Mouse (Mus musculus) hindbrain, postnatal 0 days (tissue): ENCODE data around the gene Klk1b1. TPM values are rescaled to one million over a fixed set of nuclear protein-coding genes. Genes with fewer than 3 reads are reported as not detected.
"Not testable (repeated sequence)": the region's sequence is repeated elsewhere in the genome, so short reads cannot be mapped to it uniquely, and the experiment has no call there.

Experiments
- ATAC-seq: fragments of 200-750 bp; cut with Nextera tagmentation; 2 replicates; pipeline ENCODE4 v1.8.0; 2017; ENCODE audit warnings: mild to moderate bottlenecking, moderate TSS enrichment, moderate library complexity
- DNase-seq: peaks from one replicate; pipeline ENCODE4 v3.0.0-alpha.2; 2015; ENCODE audit warnings: low spot score
- H3K27ac ChIP-seq: fragments of 300-500 bp; sonication (generic); 2 replicates; pipeline ENCODE4 v1.5.1; 2014; ENCODE audit warnings: mild to moderate bottlenecking
- H3K27me3 ChIP-seq: fragments of 300-500 bp; sonication (generic); 2 replicates; pipeline ENCODE4 v1.6.1; 2014; ENCODE audit warnings: low read length, mixed read lengths; ENCODE audit not compliant: insufficient read depth
- H3K36me3 ChIP-seq: fragments of 300-500 bp; sonication (generic); 2 replicates; pipeline ENCODE4 v1.6.1; 2014; ENCODE audit warnings: low read length, mixed read lengths; ENCODE audit not compliant: insufficient read depth
- H3K4me1 ChIP-seq: fragments of 300-500 bp; sonication (generic); 2 replicates; pipeline ENCODE4 v1.6.1; 2014; ENCODE audit warnings: antibody characterized with exemption, low read length, mixed read lengths; ENCODE audit not compliant: insufficient read depth
- H3K4me2 ChIP-seq: fragments of 300-500 bp; sonication (generic); 2 replicates; pipeline ENCODE4 v1.6.1; 2014; ENCODE audit warnings: low read depth, mild to moderate bottlenecking, low read length, moderate library complexity, mixed read lengths
- H3K4me3 ChIP-seq: fragments of 300-500 bp; sonication (generic); 2 replicates; pipeline ENCODE4 v1.5.1; 2014; ENCODE audit warnings: low read length
- H3K9ac ChIP-seq: fragments of 300-500 bp; sonication (generic); replicated peaks from 2 replicates; pipeline ENCODE4 v1.6.1; 2014; ENCODE audit warnings: mild to moderate bottlenecking, low read length, moderate library complexity, mixed read lengths
- H3K9me3 ChIP-seq: fragments of 300-500 bp; sonication (generic); 2 replicates; pipeline ENCODE4 v1.6.1; 2016; ENCODE audit warnings: low read length, mixed read lengths
- CTCF ChIP-seq: IDR thresholded peaks from 2 replicates; pipeline ENCODE4 v1.5.1; 2016; ENCODE audit warnings: antibody characterized with exemption, control low read depth, low read depth
- WGBS: fragments of 180-500 bp; shearing (Covaris S2); extraction: QIAGEN DNeasy Blood & Tissue Kit; methylation state at CpG from one replicate; pipeline ENCODE4 v1.1.7; 2014; 5-methylcytosine and 5-hydroxymethylcytosine counted together
- polyA plus RNA-seq: library from polyadenylated mRNA; unstranded; fragments of >200 nt; fragmentation: Nextera tagmentation; extraction: Ambion mirVana; gene quantifications from 2 replicates; pipeline ENCODE4 v1.2.1, GENCODE M21; 2015
- total RNA-seq: library from RNA; depleted of rRNA; stranded (reverse); fragments of >200 nt; gene quantifications from 2 replicates; pipeline ENCODE4 v1.2.3, GENCODE M21; 2014; rRNA removed

Klk1b1 gene
- total and polyA plus RNA-seq, 2 experiments from 2014 or later, result not detected

DNA sequence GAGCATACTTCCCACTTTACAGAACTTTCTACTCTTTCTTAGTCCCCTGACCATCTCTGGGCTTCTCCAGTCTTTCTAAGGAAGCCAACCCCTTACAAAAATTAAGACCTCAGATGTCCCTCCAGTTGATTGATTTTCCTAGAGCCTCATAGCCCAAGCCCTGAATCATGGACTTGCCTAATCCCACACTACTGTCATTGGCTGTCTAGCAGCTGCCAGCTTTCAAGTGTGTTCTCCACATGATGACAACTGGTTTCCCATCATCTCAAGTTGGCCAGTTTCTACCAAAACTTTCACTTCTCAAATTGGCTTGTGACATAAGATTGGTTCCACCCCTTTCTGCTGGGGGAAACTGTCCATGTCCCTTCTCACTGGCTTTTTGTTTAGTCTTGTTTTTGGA lies 38.3 kb downstream of the Klk1b1 start:
- Histone ChIP-seq H3K4me3 (no peak overlapping the region), H3K27ac (no peak overlapping the region), H3K27me3 (no peaks in the 10 kb centered on the region), H3K36me3 (no peaks in the 10 kb centered on the region), H3K9me3 (no peaks in the 10 kb centered on the region), H3K4me1 (no peaks in the 10 kb centered on the region), H3K9ac (no peak overlapping the region), H3K4me2 (no peak overlapping the region)
- ATAC-seq (no peak), DNase-seq (no peak)
- no peak for TF ChIP-seq CTCF

DNA sequence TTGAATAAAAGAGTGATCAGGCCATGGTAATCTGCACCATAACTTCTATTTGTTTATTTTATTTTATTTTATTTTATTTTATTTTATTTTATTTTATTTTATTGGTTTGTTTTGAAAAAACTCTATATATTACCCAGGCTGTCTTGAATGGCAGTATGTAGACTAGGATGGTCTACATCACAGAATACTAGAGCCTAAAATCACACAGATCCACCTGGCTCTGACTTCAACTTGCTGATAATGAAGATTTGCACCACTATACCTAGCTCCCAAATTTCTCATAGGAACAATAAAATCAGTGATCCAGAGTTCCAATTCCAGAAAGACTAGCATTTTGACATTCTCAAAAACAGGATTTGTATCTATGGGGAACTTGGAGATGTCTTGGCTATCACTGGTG lies 45.3 kb downstream of the Klk1b1 start, which contains the start of gene Klk1b26:
Gene Klk1b26, plus strand, starts transcription at position 301 of the 400 bp plus-strand sequence.
- not testable (repeated sequence) for ATAC-seq, H3K36me3 ChIP-seq, H3K27ac ChIP-seq, H3K27me3 ChIP-seq, H3K9ac ChIP-seq, H3K4me3 ChIP-seq, H3K4me1 ChIP-seq, H3K4me2 ChIP-seq, DNase-seq, H3K9me3 ChIP-seq

DNA sequence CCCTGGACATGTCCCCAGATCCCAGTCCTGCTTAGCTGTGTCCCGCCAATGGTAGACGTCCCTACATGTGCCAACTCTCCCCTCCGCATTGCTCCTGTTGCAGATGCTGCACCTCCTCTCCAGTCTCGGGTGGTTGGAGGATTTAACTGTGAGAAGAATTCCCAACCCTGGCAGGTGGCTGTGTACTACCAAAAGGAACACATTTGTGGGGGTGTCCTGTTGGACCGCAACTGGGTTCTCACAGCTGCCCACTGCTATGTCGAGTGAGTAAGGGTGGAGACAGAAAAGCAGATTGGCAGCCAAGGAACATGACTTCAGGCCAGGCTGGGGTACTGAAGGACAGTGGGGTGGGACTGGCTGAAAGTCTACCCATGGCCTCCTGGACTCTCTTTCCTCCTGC lies 48.1 kb downstream of the Klk1b1 start:
- H3K27ac ChIP-seq, H3K4me3 ChIP-seq, ATAC-seq, H3K9me3 ChIP-seq, H3K36me3 ChIP-seq, H3K27me3 ChIP-seq, H3K9ac ChIP-seq, DNase-seq, H3K4me2 ChIP-seq, H3K4me1 ChIP-seq: not testable (repeated sequence)
- 84% methylated on average over 6 of the region's 6 CpGs for WGBS

DNA sequence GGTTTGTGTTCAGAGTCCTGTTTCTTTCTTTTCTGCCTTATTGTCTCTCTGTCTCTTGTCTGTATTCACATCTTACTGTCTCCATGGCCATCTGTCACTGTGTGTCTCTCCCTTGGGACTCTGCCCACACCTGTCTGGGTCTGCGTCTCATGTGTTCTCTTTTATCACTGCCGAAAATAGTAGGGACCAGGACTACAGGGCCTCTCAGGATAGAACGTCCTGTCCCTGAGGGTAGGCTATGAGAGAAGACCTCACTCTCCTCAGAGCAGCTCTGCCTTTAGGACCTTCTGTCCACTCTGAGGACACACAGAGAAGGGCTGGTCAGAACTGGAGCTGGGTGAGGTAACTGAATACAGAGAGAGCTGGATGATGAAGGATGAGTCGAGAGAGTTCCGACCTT lies 48.5 kb downstream of the Klk1b1 start:
- Histone ChIP-seq H3K9me3 (no peaks in the 10 kb centered on the region), H3K4me1 (no peaks in the 10 kb centered on the region), H3K27me3 (no peaks in the 10 kb centered on the region), H3K4me2 (no peak overlapping the region), H3K9ac (no peak overlapping the region), H3K36me3 (no peaks in the 10 kb centered on the region), H3K27ac (no peak overlapping the region), H3K4me3 (no peak overlapping the region)
- no peak for DNase-seq
- ATAC-seq, result no peak
- 76% methylated on average over 5 of the region's 5 CpGs for WGBS
- TF ChIP-seq CTCF, result no peak

Other genes starting within 250 kb of the Klk1b1 start
- gene Klk12, start 197.9 kb upstream of the Klk1b1 start, total RNA-seq, result not detected in 2 replicates
- not detected in 2 replicates for gene Klk12, start 197.9 kb upstream of the Klk1b1 start, polyA plus RNA-seq
- gene Klk11, start 192.1 kb upstream of the Klk1b1 start, total RNA-seq, result not detected in 2 replicates
- not detected in 2 replicates for gene Klk11, start 192.1 kb upstream of the Klk1b1 start, polyA plus RNA-seq
- 0.25 TPM in 1 of 2 replicates, not detected in the other for gene Klk10, start 185.7 kb upstream of the Klk1b1 start, total RNA-seq
- 0.14 and 0.30 TPM in 2 replicates for gene Klk10, start 185.7 kb upstream of the Klk1b1 start, polyA plus RNA-seq
- gene Klk9, start 174.9 kb upstream of the Klk1b1 start, total RNA-seq, result not detected in 2 replicates
- gene Klk9, start 174.9 kb upstream of the Klk1b1 start, polyA plus RNA-seq, result 0.20 TPM in 1 of 2 replicates, not detected in the other
- gene Klk8, start 169.2 kb upstream of the Klk1b1 start, total RNA-seq, result 9.5 and 11.3 TPM in 2 replicates
- 10.8 and 12.5 TPM in 2 replicates for gene Klk8, start 169.2 kb upstream of the Klk1b1 start, polyA plus RNA-seq
- not detected in 2 replicates for gene Klk7, start 155.5 kb upstream of the Klk1b1 start, total RNA-seq
- 0.09 and 0.19 TPM in 2 replicates for gene Klk7, start 155.5 kb upstream of the Klk1b1 start, polyA plus RNA-seq
- not detected in 2 replicates for gene Klk6, start 142.3 kb upstream of the Klk1b1 start, total RNA-seq
- not detected in 2 replicates for gene Klk6, start 142.3 kb upstream of the Klk1b1 start, polyA plus RNA-seq
- not detected in 2 replicates for gene Klk5, start 124.8 kb upstream of the Klk1b1 start, total RNA-seq
- not detected in 2 replicates for gene Klk5, start 124.8 kb upstream of the Klk1b1 start, polyA plus RNA-seq
- gene Klk4, start 85.6 kb upstream of the Klk1b1 start, total RNA-seq, result 1.7 TPM in 2 replicates
- 2.7 and 3.1 TPM in 2 replicates for gene Klk4, start 85.6 kb upstream of the Klk1b1 start, polyA plus RNA-seq
- gene Klk15, start 33.0 kb upstream of the Klk1b1 start, total RNA-seq, result not detected in 2 replicates
- gene Klk15, start 33.0 kb upstream of the Klk1b1 start, polyA plus RNA-seq, result not detected in 2 replicates
- not detected in 2 replicates for gene Klk1b8, start 16.1 kb upstream of the Klk1b1 start, total RNA-seq
- 0.18 TPM in 1 of 2 replicates, not detected in the other for gene Klk1b8, start 16.1 kb upstream of the Klk1b1 start, polyA plus RNA-seq
- gene Klk1b9, start 9.3 kb downstream of the Klk1b1 start, total RNA-seq, result not detected in 2 replicates
- gene Klk1b9, start 9.3 kb downstream of the Klk1b1 start, polyA plus RNA-seq, result not detected in 2 replicates
- gene Klk1b11, start 29.1 kb downstream of the Klk1b1 start, total RNA-seq, result not detected in 2 replicates
- not detected in 2 replicates for gene Klk1b11, start 29.1 kb downstream of the Klk1b1 start, polyA plus RNA-seq
- 0.54 TPM in 1 of 2 replicates, not detected in the other for gene Klk1b26, start 45.4 kb downstream of the Klk1b1 start, total RNA-seq
- gene Klk1b26, start 45.4 kb downstream of the Klk1b1 start, polyA plus RNA-seq, result not detected in 2 replicates
- gene Klk1b27, start 85.5 kb downstream of the Klk1b1 start, total RNA-seq, result not detected in 2 replicates
- 0.28 TPM in 1 of 2 replicates, not detected in the other for gene Klk1b27, start 85.5 kb downstream of the Klk1b1 start, polyA plus RNA-seq
- gene Klk1b21, start 135.6 kb downstream of the Klk1b1 start, total RNA-seq, result not detected in 2 replicates
- not detected in 2 replicates for gene Klk1b21, start 135.6 kb downstream of the Klk1b1 start, polyA plus RNA-seq
- not detected in 2 replicates for gene Klk1b22, start 145.9 kb downstream of the Klk1b1 start, total RNA-seq
- gene Klk1b22, start 145.9 kb downstream of the Klk1b1 start, polyA plus RNA-seq, result not detected in 2 replicates
- not detected in 2 replicates for gene Klk1b16, start 170.0 kb downstream of the Klk1b1 start, total RNA-seq
- not detected in 2 replicates for gene Klk1b16, start 170.0 kb downstream of the Klk1b1 start, polyA plus RNA-seq
- gene Klk1b24, start 221.5 kb downstream of the Klk1b1 start, total RNA-seq, result not detected in 2 replicates
- not detected in 2 replicates for gene Klk1b24, start 221.5 kb downstream of the Klk1b1 start, polyA plus RNA-seq
- not detected in 2 replicates for gene Klk1b3, start 231.4 kb downstream of the Klk1b1 start, total RNA-seq
- not detected in 2 replicates for gene Klk1b3, start 231.4 kb downstream of the Klk1b1 start, polyA plus RNA-seq
- not detected in 2 replicates for gene Klk1b4, start 240.7 kb downstream of the Klk1b1 start, total RNA-seq
- not detected in 2 replicates for gene Klk1b4, start 240.7 kb downstream of the Klk1b1 start, polyA plus RNA-seq
- gene Klk1b5, start 249.2 kb downstream of the Klk1b1 start, total RNA-seq, result not detected in 2 replicates
- gene Klk1b5, start 249.2 kb downstream of the Klk1b1 start, polyA plus RNA-seq, result not detected in 2 replicates